ENCODE assay signal across 7 mouse cellular contexts in genomic region chr7:28179741-28180377, GRCm38 (mm10). TPM values are rescaled to one million over a fixed set of nuclear protein-coding genes. Genes with fewer than 3 reads are reported as not detected.
A peak's percentile ranks its signal among the peaks of the same experiment; 100 is the strongest.
DNase-seq lines count a peak whose midpoint lies in the region; ATAC-seq lines count a peak whose summit lies in the region.

No protein-coding gene starts in this region.

- H3K36me3 ChIP-seq in intestine, embryonic 15.5 days = peaks cover 65% of the 10 kb centered on the region
- peaks cover 80% of the 10 kb centered on the region for H3K36me3 ChIP-seq in midbrain, embryonic 10.5 days

- DNase-seq in adrenal gland, adult 2 months = peak; percentile 97
- peak; percentile 90 for DNase-seq in embryo, embryonic 11.5 days (ENCODE audit: low read depth, low spot score)
- peak; percentile 90 to 93 for DNase-seq in gastrocnemius, postnatal 36 days
- DNase-seq in left cerebral cortex, postnatal 25 days (ENCODE audit: low spot score in 2 of 2) = peak; percentile 96 to 97
- DNase-seq in midbrain, embryonic 10.5 days (ENCODE audit: low spot score) = peak; percentile 95
- peak; percentile 86 for DNase-seq in right cerebral cortex, postnatal 4 days

- ATAC-seq in intestine, embryonic 15.5 days = peak; percentile 96

- H3K9me3 ChIP-seq in intestine, embryonic 15.5 days = no peaks in the 10 kb centered on the region
- H3K9me3 ChIP-seq in midbrain, embryonic 10.5 days (replicated peaks) = no peaks in the 10 kb centered on the region

- H3K4me3 ChIP-seq in intestine, embryonic 15.5 days (replicated peaks) = peak overlapping the region; percentile 82
- peak overlapping the region; percentile 83 for H3K4me3 ChIP-seq in midbrain, embryonic 10.5 days

- peak overlapping the region; percentile 68 for H3K9ac ChIP-seq in intestine, embryonic 15.5 days

- intact Hi-C loops in gastrocnemius, postnatal 36 days (cut with DNase I) = loop anchor here (2.0 kb wide), 1 partner anchor 15 kb away; no protein-coding TSS in a partner anchor
- intact Hi-C loops in left cerebral cortex, postnatal 25 days (cut with DNase I) = loop anchor here (1.0 kb wide), 1 partner anchor 11 kb away; the partner anchor contains the start of gene Fbl

- H3K4me1 ChIP-seq in intestine, embryonic 15.5 days (replicated peaks) = 0 out of 2 replicates have a peak, but pooled peaks cover 8% of the 10 kb centered on the region
- H3K4me1 ChIP-seq in midbrain, embryonic 10.5 days = peaks cover 14% of the 10 kb centered on the region

- peak overlapping the region; percentile 81 for H3K27ac ChIP-seq in intestine, embryonic 15.5 days
- peak overlapping the region; percentile 98 for H3K27ac ChIP-seq in midbrain, embryonic 10.5 days (replicated peaks)

- H3K27me3 ChIP-seq in intestine, embryonic 15.5 days (replicated peaks) = no peaks in the 10 kb centered on the region
- no peaks in the 10 kb centered on the region for H3K27me3 ChIP-seq in midbrain, embryonic 10.5 days (ENCODE audit: low read depth, poor library complexity, severe bottlenecking)

- 1% methylated on average over 47 of the region's 56 CpGs for WGBS in intestine, embryonic 15.5 days
- under 1% methylated on average over 54 of the region's 56 CpGs for WGBS in midbrain, embryonic 10.5 days

- peak overlapping the region; percentile 87 for H3K4me2 ChIP-seq in intestine, embryonic 15.5 days (replicated peaks)

RNA-seq across cellular contexts. Expression of gene Dyrk1b, which starts 0.6 kb away (rescaled TPM):
- 10 to 100 TPM; 25.5 to 33.4 TPM for total RNA-seq in adrenal gland, adult 2 months (2021)
- polyA plus RNA-seq in adrenal gland, adult 2 months (2012; rRNA removed) = 104 and 107 TPM in 2 replicates
- 10 to 100 TPM; 82.4 to 90.6 TPM for total RNA-seq in gastrocnemius, postnatal 36 days (2021)
- polyA plus RNA-seq in intestine, embryonic 15.5 days (2015; fragmentation: Nextera tagmentation; extraction: Ambion mirVana) = 6.3 and 7.3 TPM in 2 replicates
- total RNA-seq in left cerebral cortex, postnatal 25 days (2021) = 10 to 100 TPM; 44.2 to 47.0 TPM
- 13.5 and 16.9 TPM in 2 replicates for polyA plus RNA-seq in midbrain, embryonic 10.5 days (2016; fragmentation: Nextera tagmentation; extraction: Ambion mirVana)

RNA-seq across cellular contexts. Expression of gene Fbl, which starts 10.3 kb away (rescaled TPM):
- 100 to 1,000 TPM in 1 of 2 experiments, 10 to 100 TPM in 1; 99.5 to 104 TPM for total RNA-seq in adrenal gland, adult 2 months (2021)
- polyA plus RNA-seq in adrenal gland, adult 2 months (2012; rRNA removed) = 27.2 and 34.7 TPM in 2 replicates
- 10 to 100 TPM; 18.8 to 22.9 TPM for total RNA-seq in gastrocnemius, postnatal 36 days (2021)
- 133 and 140 TPM in 2 replicates for polyA plus RNA-seq in intestine, embryonic 15.5 days (2015; fragmentation: Nextera tagmentation; extraction: Ambion mirVana)
- total RNA-seq in left cerebral cortex, postnatal 25 days (2021) = 10 to 100 TPM; 51.5 to 55.3 TPM
- polyA plus RNA-seq in midbrain, embryonic 10.5 days (2016; fragmentation: Nextera tagmentation; extraction: Ambion mirVana) = 136 and 158 TPM in 2 replicates

RNA-seq across cellular contexts. Expression of gene 9530053A07Rik, which starts 50.6 kb away (rescaled TPM):
- total RNA-seq in adrenal gland, adult 2 months (2021) = not detected
- 0.01 TPM in 1 of 2 replicates, not detected in the other for polyA plus RNA-seq in adrenal gland, adult 2 months (2012; rRNA removed)
- total RNA-seq in gastrocnemius, postnatal 36 days (2021) = not detected
- 0.03 and 0.09 TPM in 2 replicates for polyA plus RNA-seq in intestine, embryonic 15.5 days (2015; fragmentation: Nextera tagmentation; extraction: Ambion mirVana)
- total RNA-seq in left cerebral cortex, postnatal 25 days (2021) = under 1 TPM in 1 of 2 experiments, not detected in 1; 0.09 TPM
- 0.05 and 0.17 TPM in 2 replicates for polyA plus RNA-seq in midbrain, embryonic 10.5 days (2016; fragmentation: Nextera tagmentation; extraction: Ambion mirVana)

Comparison
In these comparisons a context has a peak if more than half of its experiments do, and no peak if none do; other contexts are left out.
1. Peak in every context shown above with its lines: DNase-seq, ATAC-seq, H3K4me3 ChIP-seq and H3K27ac ChIP-seq.